Mouse (Mus musculus): ENCODE data around the gene St6galnac6. TPM values are rescaled to one million over a fixed set of nuclear protein-coding genes. Genes with fewer than 3 reads are reported as not detected.

The St6galnac6 gene
- 100 to 1,000 TPM; 134 to 142 TPM for total RNA-seq (2021)
- long read RNA-seq, transcript St6galnac6-204 (7 exons, 2,536 nt): minor isoform, 10 of 59 reads
- long read RNA-seq, transcript St6galnac6-203 (7 exons, 2,394 nt): major isoform, 19 of 59 reads
- long read RNA-seq, partial matches to known transcripts: 4 of 59 reads
- long read RNA-seq, other reads (novel, unspliced or antisense): 20 of 59 reads

DNA sequence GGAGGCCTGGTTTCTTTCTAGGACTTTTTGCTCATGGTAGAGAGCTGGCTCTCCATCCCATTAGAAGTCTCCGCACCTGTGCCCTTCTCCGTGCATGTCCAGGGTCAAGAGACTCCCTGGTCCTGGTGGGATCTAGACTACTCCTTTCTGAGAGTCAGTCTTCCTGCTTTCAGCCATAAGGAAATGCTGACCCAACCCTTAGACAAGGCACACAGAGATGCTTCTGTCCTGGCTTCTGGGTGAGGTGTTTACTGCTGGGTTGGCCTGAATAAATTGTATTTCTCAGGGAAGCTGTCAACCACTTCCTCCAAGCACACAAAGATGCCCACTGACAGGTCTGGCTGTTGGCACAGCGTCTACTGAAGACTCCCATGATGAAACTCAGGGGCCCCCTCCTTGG, at the start of gene St6galnac6:
TSS of gene St6galnac6 (plus strand) at position 301 of the 400 bp plus-strand sequence.
- DNase-seq (ENCODE audit: low spot score in 2 of 2): no peak

DNA sequence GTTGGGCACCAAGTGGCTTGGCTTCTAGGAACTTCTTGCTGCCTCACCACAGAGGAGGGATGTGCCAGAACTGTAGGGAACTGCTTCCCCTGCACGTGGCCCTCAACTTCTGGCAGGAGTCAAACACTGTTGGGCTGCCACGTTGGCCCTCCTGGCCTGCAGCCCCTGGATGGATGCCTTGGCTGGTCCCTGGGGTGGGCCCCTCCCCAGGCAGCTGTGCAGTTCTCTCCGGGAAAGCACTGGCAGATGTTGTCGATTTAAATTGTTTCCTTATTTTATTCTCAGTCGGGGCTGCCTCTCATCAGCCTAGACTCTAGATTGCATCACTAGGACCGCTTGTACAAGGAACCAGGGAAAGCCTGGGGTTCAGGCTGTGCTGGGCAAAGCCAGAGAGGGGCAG, 49.7 kb upstream of the St6galnac6 start:
- DNase-seq (ENCODE audit: low spot score in 2 of 2): peak in 1 of 2 experiments; percentile 35

DNA sequence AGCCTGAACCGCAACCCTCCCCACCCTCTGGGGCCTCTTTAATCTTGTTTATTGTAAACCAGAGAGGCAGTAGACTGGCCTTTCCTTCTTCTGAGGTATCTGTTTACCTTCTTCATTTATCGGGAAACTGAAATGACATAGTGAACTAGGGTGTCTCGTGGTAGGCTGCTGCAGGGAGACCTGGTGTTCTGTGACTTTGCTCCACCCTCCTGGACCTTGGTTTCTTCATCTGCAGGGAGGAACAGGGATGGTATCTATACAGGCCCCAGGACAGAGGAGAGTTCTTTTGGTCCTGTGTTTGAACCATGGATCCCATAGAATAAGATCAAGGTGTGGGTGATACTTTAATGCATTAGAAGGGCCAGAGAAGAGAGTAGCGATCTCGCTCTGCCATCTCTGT, 48.3 kb upstream of the St6galnac6 start:
- DNase-seq (ENCODE audit: low spot score in 2 of 2): no peak

DNA sequence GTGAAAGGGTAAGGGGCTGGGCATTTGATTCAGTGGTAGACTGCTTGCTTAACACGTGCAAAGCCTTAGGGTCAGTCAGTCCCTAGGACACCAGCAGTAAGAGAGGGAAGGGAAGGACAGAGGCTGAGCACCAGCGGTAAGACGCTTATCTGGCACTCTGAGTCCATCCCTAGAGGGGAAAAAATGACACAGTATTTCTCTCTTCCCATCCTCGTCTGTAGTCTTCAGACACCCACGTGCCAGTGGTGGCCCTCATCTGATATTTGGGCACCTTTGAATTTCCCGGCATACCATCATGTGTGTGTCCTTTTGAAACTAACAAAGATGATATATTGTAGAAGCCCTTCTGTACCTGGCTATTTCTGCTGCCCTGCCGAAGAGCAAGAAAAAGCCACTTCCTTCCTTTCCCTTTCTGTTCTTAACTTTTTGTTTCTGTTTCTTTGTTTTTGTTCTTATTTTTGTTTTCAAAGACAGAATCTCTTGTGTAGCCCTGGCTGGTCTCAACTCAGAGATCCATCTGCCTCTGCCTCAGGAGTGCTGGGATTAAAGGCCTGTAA, 45.8 kb upstream of the St6galnac6 start:
- DNase-seq (ENCODE audit: low spot score in 2 of 2): no peak

DNA sequence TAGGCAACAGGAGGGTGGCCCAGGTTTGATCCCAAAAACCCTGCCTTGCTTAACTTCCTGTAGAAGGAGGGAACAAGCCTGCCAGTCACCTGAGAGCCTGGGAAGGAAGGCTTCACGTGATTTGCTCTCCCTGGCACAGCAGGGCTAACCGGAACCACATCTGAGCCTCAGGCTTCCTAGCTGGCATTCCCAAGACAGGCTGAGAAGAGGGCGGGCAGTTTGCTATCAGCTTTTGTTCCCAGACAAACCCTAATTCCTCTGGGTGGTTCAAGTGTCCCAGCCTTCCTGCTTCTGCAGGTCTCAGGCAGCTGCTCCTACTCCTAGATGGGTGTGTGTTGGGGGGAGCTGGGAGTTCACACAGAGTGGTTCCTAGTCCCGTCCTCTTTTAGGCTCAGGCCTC, 44.0 kb upstream of the St6galnac6 start:
- DNase-seq (ENCODE audit: low spot score in 2 of 2): no peak

DNA sequence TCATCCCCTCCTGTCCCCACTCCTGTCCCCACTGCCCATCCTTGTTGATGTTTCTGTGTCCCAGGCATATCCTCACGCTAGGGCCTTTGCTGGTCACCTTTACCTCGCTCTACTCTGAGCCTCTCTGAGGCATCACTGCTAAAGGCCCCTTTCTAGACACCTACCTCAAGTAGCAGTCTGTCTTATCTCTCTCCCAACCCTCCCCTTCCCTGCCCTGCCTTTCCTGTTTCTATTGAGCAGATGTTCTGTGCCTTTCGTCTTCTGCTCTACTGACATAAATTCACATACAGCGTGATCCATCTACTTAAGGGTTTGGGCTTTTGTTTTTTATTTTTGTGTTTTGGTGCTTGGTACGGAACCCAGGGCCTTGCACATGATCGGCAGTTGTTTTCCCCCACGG, 43.5 kb upstream of the St6galnac6 start:
- no peak for DNase-seq (ENCODE audit: low spot score in 2 of 2)

DNA sequence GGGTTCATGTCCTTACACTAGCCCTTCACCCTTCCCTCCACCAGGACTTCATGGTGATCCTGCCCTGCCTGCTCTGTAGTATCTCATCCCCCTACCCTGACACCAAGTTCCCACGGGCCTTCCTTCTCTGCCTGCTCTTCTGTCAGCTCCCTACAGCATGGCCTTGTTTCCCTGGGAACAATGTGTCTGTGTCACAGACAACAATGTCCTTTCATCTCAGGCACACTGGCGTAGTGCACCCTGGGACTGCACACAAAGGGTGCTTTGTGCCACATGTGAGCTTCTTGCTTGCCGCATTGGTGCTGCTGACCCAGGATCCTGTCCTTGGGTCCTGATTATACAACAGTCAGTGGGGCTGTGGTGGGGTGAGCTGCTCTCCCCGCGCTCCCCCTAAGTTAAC, 39.9 kb upstream of the St6galnac6 start:
- DNase-seq (ENCODE audit: low spot score in 2 of 2): peak in 1 of 2 experiments; percentile 81

DNA sequence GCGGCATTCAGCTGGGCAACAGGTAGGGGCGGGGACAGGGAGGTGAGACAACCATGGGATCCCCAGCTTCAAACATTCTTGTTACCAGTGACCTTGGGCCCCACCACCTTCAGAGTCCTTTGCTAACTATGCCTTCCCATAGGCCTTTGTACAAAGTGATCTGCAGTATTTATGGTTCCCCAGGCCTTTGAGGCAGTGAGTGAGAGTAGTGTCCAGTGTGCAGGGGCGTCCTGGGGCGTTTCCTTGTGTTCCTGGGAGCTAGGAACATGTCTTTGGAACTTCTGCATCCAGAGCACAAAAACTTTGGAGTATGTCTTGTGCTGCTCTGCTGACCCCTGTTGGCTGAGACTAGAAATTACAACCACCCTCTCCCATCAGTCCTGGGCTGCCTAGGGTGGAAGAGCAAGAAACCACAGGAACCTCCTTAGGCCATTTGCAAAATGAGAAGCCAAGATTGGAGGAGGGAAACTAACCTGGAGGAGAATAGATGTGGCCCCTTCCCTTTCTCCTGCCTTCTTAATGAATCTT, 32.9 kb upstream of the St6galnac6 start:
- peak in 1 of 2 experiments; percentile 78 for DNase-seq (ENCODE audit: low spot score in 2 of 2)

DNA sequence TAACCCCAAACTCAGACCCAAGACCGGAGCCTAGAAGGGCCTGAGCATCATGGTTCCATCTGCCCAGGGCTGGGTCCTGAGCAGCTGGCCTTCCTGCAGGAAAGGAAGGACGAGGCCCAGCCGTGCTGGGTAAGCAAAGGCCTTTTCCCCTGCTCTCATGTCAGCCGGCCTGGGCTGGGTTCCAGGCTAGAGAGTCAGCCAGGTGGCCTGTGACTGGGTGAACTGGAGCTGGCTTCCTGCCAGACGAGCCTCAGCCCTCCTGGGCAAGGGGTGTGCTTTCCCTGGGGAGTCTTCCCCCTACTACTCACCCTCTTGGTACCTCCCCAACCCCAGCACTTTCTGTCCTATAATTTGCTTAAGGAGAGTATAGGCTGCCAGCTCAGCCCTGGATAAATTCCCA, 31.4 kb upstream of the St6galnac6 start:
- DNase-seq (ENCODE audit: low spot score in 2 of 2): no peak

DNA sequence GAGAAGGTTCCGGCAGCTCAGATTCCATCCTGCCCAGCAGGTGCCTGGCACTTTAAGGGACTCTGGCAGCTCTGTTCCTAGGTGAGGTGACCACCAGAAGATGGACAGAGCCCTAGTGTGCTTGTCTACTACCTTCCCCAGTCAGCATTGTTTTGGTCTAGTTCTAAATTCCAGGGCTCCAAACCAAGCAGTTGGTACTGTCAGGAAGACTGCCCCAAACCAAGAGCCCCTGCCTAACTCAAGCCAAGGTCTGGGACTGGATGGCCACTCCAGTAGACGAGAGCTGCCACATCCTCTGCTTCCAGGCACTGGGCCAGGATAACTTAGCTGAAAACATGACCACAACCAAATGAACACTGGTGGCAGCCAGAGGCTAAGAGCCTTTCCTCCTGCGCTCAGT, 30.6 kb upstream of the St6galnac6 start:
- no peak for DNase-seq (ENCODE audit: low spot score in 2 of 2)

DNA sequence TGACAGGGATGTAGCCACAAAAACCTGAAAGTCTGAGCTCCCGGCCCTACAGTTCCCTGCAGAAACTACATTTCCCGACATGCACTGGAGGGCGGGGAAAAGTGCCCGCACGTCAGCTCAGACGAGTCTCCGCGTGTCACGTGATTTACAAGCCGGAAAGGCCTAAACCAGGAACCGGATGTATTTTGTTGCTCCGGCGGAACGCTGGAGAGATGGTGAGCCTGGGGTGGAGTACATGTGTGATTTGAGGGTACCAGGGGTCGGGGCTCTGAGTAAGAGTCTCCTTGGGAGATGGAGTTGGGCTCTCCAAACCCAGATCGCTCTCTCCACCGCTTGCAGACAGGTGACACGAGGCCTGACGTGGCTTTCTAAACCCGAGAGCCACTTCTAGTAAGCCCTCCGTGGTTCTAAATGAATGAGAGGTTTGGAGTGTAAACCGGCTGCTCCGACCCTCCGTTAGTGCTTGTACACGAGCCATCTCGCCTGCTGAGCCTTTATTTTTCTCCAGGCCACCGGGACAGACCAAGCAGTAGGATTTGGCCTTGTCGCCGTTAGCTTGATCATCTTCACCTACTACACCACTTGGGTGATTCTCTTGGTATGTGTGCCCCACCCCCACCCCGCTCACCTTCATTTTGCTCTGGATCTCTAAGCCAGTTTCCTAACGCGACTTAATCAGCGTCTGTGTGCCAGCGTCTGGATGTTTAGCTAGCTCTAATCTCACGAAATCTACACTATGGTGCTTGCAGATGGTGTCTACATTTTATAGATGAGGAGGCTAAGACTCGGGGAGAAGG, 28.6 kb upstream of the St6galnac6 start, which contains the start of gene Dpm2:
TSS of gene Dpm2 (plus strand) at position 161 of the 797 bp plus-strand sequence.
- peak; percentile 90 to 96 for DNase-seq (ENCODE audit: low spot score in 2 of 2)

DNA sequence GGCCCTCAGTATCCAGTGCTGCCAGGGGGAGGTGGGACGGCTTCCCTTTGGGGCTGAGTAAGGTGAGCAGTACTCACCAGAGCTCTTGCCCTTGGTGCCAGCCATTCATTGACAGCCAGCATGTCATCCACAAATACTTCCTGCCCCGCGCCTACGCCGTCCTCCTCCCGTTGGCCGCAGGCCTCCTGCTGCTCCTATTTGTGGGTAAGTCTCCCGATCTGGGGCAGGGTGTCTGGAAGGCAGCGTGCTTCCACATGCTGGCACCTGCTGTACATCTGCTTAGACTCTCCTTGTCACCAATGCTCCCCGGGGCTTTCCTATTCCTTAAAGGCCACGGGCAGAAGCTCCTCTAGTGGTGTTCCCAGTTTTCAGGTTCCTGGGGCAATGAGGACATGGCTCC, 27.3 kb upstream of the St6galnac6 start:
- no peak for DNase-seq (ENCODE audit: low spot score in 2 of 2)

DNA sequence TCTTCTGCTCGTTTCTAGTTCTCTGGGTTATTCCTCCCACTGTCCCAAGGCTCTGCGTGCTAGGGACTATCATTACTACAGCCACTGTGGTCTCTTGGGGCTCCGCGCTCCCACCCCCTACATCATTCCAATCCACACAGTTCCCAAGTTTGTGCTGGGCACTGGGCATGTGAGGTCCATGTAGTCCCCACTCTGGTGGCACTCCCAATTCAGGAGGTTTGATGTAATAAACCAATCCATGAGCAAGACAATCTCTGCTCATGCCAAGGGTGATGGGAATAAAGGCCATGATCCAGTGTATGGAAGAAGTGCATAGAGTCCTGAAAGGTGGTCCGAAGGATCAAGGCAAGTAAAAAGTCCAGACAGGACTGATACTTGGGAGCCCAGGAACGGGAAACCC, 25.0 kb upstream of the St6galnac6 start, which contains the start of gene Pip5kl1:
TSS of gene Pip5kl1 (plus strand) at position 301 of the 400 bp plus-strand sequence.
- DNase-seq (ENCODE audit: low spot score in 2 of 2): no peak

DNA sequence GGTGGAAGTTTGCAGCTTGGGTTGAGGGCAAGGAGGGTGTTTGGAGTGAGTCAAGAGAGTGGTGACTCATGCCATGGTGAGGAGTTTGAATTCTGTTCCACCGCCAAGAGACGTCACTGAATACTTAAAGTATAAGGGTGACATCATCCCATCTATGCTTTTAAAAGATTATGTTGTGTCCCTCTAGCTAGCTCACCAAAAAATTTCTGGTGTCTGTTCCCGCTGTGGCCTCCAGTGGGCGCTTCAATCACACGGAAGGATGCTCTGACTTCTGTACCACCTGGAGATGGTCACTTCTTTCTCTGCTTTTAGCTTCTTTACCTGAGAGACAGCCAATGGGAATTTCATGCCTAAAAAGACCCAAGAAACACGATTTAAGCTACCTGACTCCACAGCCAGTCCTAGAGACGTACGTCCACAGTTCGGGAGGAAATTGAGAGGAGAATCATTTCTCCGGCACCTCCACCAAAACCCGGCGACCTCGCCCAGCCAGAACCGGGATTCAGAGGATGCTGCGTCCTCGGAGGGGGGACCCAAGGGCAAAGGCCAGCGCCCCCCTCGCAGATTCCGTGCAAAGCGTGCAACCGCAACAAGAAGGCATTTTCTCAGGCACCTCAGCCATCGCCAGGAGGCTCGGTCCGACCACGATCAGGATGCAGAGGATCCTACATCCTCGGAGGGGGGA, 24.5 kb upstream of the St6galnac6 start:
- DNase-seq (ENCODE audit: low spot score in 2 of 2): peak in 1 of 2 experiments; percentile 85

DNA sequence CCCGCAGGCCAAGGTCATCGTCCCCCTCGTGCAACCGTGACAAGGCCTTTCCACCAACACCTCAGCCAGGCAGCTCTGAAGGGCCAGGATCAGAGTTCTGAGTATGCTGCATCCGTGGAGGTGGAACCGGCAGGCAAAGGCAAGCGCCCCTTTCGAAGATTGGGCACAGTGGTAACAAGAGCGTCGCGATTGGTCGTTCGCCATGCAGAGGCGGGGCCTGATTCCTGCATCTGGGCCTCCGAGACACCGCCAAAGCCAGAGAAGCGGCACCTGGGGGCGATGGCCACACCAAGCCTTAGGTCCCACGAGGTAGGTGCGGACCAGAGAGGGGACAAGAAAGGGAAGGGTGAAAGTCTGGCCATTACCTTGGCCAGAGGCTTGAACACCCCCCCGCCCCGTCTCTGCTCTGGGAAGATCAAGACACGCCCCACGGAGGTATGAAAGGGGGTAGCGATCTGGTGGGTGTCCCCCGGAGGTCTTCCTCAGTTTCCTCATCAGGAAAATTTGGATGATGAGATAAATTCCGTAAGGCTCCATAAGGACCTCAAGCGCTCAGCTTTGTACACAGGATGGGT, 23.8 kb upstream of the St6galnac6 start, which contains the start of gene 9430097D07Rik:
TSS of gene 9430097D07Rik (minus strand) at position 99 of the 575 bp plus-strand sequence.
- peak in 1 of 2 experiments; percentile 79 for DNase-seq (ENCODE audit: low spot score in 2 of 2)

DNA sequence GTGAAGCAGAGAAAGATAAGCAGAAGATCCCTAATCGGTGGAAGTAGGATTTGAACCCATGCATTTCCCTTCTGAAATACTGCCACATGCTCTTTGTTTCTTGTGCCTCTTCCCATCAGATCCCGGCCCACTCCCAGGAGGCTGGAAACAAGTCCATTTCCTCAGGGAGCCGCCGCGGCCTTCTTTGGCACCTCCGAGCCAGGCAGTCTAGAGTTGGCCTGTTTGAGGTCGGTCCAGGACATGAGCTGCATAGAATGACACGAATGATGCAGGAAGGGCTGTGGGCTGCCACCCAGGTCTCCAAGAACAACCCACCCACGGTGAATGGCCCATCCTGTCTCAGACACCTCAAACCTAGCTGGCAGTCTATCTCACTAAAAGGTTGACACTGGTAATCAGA, 23.0 kb upstream of the St6galnac6 start:
- DNase-seq (ENCODE audit: low spot score in 2 of 2): no peak

DNA sequence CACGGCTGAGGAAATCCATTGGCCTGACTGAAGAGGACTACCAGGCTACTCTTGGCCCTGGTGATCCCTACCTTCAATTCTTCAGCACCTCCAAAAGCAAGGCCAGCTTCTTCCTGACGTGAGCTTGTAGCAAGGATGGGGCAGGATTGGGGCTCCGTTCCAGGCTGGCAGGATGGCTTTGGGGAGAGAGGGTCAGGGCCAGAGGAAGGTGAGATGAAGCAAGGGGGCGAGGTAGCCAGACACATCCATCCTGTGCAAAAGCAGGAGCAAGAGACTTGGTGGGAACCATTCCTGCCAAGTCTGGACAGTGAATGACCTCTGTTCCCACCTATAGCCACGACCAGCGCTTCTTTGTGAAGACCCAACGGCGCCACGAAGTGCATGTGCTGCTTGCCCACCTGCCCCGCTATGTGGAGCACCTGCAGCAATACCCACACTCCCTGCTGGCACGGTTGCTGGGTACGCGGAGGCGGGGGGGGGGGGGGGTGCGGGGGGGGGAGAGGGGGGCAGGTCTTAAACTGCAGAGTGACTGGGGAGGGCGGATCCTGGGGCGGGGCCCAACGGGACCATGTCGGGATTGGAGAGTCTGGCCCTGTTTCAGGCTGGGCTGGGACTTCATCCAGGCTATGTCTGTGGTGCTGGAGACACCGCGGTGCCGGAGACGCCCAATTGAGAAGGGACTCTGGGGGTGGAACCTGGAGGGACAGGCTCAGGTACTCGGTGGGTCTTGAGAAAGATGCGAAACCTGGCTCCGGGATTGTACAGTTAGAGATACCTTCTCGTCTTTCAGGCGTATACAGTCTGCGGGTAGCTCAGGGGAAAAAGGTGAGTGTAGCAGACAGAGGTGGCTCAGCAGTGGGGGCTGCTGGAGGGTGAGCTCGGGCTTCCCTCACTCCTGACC, 21.1 kb upstream of the St6galnac6 start:
- DNase-seq (ENCODE audit: low spot score in 2 of 2): no peak

DNA sequence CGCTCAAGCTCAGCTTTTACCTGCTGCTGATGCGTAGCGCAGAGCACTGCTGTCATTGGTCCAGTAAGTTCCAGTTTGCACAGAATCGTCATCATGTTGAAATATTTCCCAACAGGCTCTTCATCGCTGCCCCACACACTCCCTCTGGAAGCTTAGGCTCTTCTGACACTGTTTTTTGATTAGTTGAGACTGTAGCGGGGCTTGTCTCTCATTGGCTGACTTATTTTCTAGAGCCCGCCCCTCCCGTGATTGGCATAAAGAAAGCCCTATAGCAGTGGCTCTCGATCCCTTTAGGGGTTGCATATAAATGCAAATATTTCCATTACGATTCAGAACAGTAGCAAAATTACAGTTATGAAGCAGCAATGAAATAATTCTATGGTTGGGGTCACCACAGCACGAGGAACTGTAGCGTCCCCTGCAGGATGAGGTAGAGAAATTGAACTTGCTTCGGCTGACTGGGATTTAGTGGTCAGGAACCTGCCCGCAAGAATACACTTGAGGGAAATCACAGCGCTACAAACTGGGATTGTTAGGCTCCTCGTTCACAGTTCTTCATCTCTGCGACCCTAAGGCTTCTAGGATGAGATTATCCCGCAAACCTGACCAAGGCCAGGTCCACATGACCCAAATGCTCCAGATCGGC, 17.9 kb upstream of the St6galnac6 start:
- DNase-seq (ENCODE audit: low spot score in 2 of 2): peak in 1 of 2 experiments; percentile 87
